Mouse (Mus musculus): ENCODE data around the gene A130010J15Rik.

The A130010J15Rik gene

GRCm38 (mm10) chr1:193167746-193168145 lies at the start of gene A130010J15Rik:
Gene A130010J15Rik (plus strand): TSS chr1:193168046.
- no peak for DNase-seq

- no peak for DNase-seq
Observed at GRCm38 (mm10) chr1:193122793-193123192, 45.1 kb upstream of the A130010J15Rik start.

GRCm38 (mm10) chr1:193123290-193123689 lies 44.6 kb upstream of the A130010J15Rik start:
- no peak for DNase-seq

GRCm38 (mm10) chr1:193125835-193126234 lies 42.0 kb upstream of the A130010J15Rik start:
- DNase-seq = no peak

- DNase-seq = no peak
Observed at GRCm38 (mm10) chr1:193128055-193128454, 39.8 kb upstream of the A130010J15Rik start.

GRCm38 (mm10) chr1:193129321-193129720 lies 38.5 kb upstream of the A130010J15Rik start:
- no peak for DNase-seq

GRCm38 (mm10) chr1:193129786-193130455 lies 37.9 kb upstream of the A130010J15Rik start, which contains the start of gene Diexf:
Gene Diexf (minus strand): TSS chr1:193130272.
- peak; percentile 96 to 97 for DNase-seq

- DNase-seq = no peak
Observed at GRCm38 (mm10) chr1:193130456-193130825, 37.4 kb upstream of the A130010J15Rik start.

GRCm38 (mm10) chr1:193130839-193131238 lies 37.0 kb upstream of the A130010J15Rik start:
- DNase-seq = no peak

GRCm38 (mm10) chr1:193131311-193131948 lies 36.4 kb upstream of the A130010J15Rik start:
- DNase-seq = no peak

- DNase-seq = no peak
Observed at GRCm38 (mm10) chr1:193132385-193132784, 35.5 kb upstream of the A130010J15Rik start.

- no peak for DNase-seq
Observed at GRCm38 (mm10) chr1:193133726-193134125, 34.1 kb upstream of the A130010J15Rik start.

- DNase-seq = no peak
Observed at GRCm38 (mm10) chr1:193138087-193138486, 29.8 kb upstream of the A130010J15Rik start.

- no peak for DNase-seq
Observed at GRCm38 (mm10) chr1:193138669-193139068, 29.2 kb upstream of the A130010J15Rik start.

GRCm38 (mm10) chr1:193141118-193141517 lies 26.7 kb upstream of the A130010J15Rik start:
- DNase-seq = no peak

GRCm38 (mm10) chr1:193142517-193143062 lies 25.3 kb upstream of the A130010J15Rik start:
- no peak for DNase-seq

GRCm38 (mm10) chr1:193144516-193144915 lies 23.3 kb upstream of the A130010J15Rik start:
- no peak for DNase-seq

GRCm38 (mm10) chr1:193145101-193145500 lies 22.7 kb upstream of the A130010J15Rik start:
- no peak for DNase-seq

- DNase-seq = no peak
Observed at GRCm38 (mm10) chr1:193146416-193146815, 21.4 kb upstream of the A130010J15Rik start.

GRCm38 (mm10) chr1:193149231-193149630 lies 18.6 kb upstream of the A130010J15Rik start:
- DNase-seq = no peak

GRCm38 (mm10) chr1:193151134-193151533 lies 16.7 kb upstream of the A130010J15Rik start:
- DNase-seq = no peak

GRCm38 (mm10) chr1:193152872-193153271 lies 15.0 kb upstream of the A130010J15Rik start, which contains the start of gene Irf6:
Gene Irf6 (plus strand): TSS chr1:193153111.
- DNase-seq = peak; percentile 81 to 88

- DNase-seq = peak; percentile 38 to 62
Observed at GRCm38 (mm10) chr1:193153561-193153960, 14.3 kb upstream of the A130010J15Rik start.

Measured in lung, postnatal 4 days (tissue).